Mouse (Mus musculus) retina, embryonic 14.5 days (tissue): ENCODE results near the gene Vwa3b.
A peak's percentile ranks its signal among the peaks of the same experiment; 100 is the strongest.

Experiments
- DNase-seq: peaks from one replicate; pipeline ENCODE4 v3.0.0-alpha.2; 2015; ENCODE audit warnings: low spot score

Gene Vwa3b

GRCm38 (mm10) chr1:37124696-37125349, 98.4 kb downstream of the Vwa3b start:
- peak; percentile 3 for DNase-seq

DNA sequence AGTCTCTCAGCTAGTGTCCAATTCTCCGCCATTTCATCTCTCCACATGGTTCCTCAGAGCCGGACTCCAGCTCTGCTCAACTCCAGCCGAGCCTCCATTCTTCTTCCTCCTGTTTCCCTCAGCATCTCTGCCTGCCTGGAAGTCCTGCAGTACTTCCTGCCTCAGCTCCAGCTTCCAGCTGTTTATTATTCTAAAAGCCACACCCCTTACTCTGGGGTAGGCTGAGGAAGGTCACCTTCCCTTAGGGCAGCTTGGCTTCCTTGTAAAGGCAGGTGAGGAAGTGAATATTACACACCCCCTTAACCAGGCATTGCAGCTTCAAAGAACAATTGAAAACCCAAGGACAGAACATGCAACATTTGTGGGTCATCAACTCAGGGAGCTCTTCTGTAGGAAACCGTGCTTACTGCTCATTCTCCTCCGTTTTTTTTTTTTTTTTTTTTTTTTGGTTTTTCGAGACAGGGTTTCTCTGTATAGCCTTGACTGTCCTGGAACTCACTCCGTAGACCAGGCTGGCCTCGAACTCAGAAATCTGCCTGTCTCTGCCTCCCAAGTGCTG, 103.7 kb downstream of the Vwa3b start:
- no peak for DNase-seq

DNA sequence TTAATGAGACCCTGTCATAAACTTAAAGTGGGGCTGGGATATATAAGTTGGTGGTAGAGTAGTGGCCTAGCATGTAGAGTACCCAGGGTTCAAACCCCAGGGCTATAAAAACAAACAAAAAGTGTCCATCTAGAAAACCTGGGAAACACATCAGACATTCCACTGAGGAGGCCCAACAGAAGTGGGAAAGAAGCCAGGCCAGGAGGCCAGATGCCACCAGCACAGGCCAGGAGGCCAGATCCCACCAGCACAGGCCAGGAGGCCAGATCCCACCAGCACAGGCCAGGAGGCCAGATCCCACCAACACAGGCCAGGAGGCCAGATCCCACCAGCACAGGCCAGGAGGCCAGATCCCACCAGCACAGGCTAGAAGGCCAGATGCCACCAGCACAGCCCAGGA, 104.8 kb downstream of the Vwa3b start:
- no peak for DNase-seq

DNA sequence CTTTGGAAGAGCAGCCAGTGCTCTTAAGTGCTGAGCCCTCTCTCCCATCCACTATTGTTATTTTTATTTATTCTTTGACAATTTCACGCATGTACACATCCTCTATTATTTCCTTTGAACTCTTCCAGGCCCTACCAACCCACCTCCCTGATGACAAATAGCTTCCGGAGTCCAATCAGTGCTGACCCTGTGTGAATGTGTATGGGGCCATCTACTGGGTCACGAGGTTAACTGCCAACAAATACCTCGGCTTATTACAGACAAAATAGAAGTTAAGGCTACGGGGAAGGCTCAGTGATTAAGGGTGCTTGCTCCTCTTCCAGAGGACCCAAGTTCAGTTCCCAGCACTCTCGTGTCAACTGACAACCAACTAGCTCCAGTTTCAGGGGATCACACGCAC, 106.0 kb downstream of the Vwa3b start:
- no peak for DNase-seq

DNA sequence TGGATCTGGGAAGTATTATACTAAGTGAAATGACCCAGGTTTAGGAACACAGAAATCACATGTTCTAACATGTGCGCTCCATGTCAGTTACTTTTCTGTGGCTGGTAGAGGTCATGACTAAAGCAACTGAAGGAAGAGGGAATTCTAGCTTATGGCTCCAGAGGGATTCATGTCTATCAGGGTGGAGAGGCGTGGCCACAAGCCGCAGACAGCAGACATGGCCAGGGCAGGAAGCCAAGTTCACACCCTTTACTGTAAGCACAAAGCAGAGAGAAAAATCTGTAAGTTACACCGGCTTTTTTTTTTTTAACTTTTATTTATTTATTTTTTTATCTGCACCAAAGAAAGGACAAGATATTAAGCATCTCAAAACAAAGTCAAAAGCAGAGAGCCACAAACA, 119.6 kb downstream of the Vwa3b start:
- DNase-seq: no peak

DNA sequence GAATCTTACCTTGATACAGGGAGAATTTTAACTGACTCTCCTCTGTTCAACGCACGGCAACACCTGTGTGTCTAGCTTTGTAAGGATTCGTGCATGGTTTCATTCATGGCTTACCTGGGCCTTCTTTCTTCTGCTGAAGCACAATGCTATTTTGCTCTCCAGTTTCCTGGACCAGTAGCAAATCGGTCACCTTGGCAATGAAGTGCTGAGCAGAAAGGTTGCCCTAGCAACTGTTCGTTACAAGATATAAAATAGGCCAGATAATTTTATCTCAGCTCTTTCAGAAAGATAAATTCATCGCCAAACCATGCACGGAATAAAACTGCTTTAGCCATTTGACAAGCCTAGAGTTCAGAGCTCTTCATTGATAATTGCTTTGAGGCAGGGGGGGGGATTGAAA, 123.5 kb downstream of the Vwa3b start:
- DNase-seq: no peak

- no peak for DNase-seq
Measured at GRCm38 (mm10) chr1:37151896-37152295, 125.5 kb downstream of the Vwa3b start.

DNA sequence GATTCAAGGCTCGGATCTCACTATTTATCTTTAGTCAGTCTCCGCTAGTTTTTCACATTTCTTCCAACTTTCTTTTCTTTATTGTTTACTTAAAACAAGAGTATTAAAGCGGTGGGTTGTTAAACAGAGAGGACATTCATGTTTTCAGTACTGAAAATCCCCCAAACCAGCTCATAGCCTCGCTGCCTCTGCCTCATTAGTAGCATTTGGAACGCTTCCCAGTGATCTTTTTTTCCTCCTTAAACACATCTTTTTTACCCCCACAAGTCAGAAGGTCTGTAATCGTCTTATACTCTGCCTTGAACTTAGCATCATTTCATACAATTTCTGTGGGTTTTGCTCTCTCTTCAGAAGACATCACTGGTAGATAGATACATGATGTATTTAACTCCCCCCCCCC, 139.7 kb downstream of the Vwa3b start:
- no peak for DNase-seq

DNA sequence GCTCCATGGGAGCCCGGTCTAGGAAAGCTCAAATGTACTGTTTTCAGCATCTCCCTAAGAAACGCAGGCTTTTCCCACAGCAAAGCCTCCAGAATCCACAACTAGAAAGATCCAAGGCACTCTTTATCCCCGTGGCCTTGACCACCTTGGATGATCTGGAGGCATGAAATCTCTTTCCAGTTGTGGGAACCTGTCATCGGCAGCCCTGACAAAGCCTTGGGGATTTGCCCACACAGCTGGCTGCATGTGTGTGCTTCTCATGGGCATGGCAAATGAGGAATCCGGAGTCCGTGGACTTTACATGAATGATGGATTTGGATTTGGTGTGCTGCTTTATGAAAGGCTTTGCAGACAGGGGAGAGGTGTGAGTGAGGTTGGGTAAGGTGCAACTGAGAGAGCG, 141.5 kb downstream of the Vwa3b start:
- DNase-seq: no peak

- no peak for DNase-seq
Measured at GRCm38 (mm10) chr1:37177874-37178273, 151.5 kb downstream of the Vwa3b start.

GRCm38 (mm10) chr1:37179852-37180251, 153.5 kb downstream of the Vwa3b start:
- no peak for DNase-seq

DNA sequence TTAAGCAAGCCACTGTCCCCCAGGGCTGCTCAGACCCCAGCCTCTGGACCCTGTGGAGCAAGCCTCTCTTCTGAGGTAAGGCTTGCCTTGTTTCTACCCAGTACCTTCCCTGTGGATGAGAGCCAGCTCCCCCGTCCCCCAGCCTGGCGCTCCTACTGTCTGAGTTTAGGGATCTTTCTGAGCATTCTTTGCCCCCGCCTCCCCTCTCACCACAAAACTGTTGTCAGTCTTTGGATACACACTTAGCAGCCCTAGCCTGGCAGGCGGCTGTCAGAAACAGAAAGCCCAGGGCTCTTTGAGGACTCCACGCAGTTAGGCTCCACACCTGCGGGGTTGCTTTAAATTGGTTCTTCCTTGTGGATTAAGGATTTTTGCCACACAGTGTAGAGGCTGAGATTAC, 160.7 kb downstream of the Vwa3b start:
- no peak for DNase-seq

DNA sequence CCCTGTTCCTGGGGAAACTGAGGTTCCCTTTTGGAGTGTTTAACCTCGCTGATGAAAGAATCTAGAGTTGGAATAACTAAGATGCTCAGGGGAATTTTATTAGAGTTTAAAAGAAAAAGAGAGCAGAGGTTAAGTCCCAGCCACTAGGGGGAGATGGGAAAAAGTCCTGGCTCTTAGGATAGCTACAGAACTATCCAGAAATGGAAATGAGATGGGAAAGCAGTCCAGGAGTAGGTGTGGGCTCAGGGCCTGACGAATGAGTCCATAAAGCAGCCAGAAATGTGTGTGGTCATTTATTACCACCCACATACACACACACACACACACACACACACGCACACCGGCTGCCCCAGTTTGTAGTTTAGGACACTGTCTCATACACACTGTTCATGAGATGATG, 168.2 kb downstream of the Vwa3b start:
- no peak for DNase-seq

GRCm38 (mm10) chr1:37201406-37201805, 175.0 kb downstream of the Vwa3b start:
- no peak for DNase-seq

DNA sequence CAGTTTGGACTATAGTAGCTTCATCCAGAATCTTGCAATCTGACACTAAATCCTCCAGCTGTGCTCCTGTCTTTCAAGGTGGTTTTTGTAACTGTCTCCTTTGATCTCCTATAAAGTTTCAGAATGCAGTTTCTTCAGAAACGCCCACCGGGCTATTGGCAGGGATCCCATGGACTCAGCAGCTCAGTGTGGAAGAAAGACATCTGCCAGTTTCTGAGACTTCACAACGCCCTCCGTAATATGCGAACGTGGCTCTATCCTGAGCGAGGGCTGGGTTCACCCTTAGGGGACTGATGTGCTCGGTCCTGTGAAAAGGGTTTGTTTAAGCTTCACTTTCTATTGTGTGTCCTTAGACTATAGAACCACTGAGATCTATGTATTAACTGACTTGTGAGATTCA, 181.3 kb downstream of the Vwa3b start:
- no peak for DNase-seq

DNA sequence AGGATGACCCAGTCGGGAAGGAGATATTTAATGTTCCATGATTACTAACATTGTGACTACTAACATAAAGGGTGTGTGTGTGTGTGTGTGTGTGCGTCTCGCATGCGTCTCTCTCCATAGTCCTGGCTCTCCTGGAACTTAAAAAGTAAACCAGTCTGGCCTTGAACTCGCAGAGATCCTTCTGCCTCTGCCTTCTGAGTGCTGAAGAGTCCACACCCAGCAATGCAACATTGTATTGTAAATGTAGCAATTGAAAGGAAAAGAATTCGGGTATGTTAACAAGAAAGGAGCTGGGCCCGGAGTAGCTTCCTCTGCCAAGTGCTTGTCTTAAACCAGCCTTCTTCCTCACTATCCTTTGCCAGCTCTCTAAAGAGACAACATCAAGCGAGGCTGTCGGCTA, 186.0 kb downstream of the Vwa3b start:
- DNase-seq: no peak

- DNase-seq: peak; percentile 34
Measured at GRCm38 (mm10) chr1:37214144-37214543, 187.7 kb downstream of the Vwa3b start, which contains the start of gene Cnga3. TSS of gene Cnga3 (plus strand) at chr1:37214434.

GRCm38 (mm10) chr1:37218386-37218785, 192.0 kb downstream of the Vwa3b start:
- peak; percentile 71 for DNase-seq

- no peak for DNase-seq
Measured at GRCm38 (mm10) chr1:37219593-37219992, 193.2 kb downstream of the Vwa3b start.

- peak; percentile 65 for DNase-seq
Measured at GRCm38 (mm10) chr1:37220134-37220907, 193.9 kb downstream of the Vwa3b start.

DNA sequence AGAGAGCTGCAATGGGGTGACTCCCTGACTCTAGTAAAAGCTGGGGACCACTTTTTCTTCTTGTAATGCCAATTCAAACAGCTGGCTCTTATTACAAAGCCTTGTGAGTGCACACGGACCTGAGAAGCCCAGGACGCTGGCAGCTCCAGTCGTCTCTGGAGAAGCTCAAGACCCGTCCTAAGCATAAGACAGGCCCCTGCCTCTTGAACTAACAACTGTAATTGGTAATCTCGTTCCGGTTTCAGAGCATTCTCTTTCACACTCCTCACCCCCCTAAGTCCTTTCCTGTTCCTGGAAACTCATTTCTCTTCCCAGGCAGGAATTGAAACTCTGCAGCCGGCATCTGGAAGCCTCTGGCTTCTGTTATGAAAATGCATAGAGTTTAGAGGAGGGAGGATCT, 195.6 kb downstream of the Vwa3b start:
- no peak for DNase-seq

- DNase-seq: no peak
Measured at GRCm38 (mm10) chr1:37230404-37230803, 204.0 kb downstream of the Vwa3b start.

- DNase-seq: no peak
Measured at GRCm38 (mm10) chr1:37231295-37231701, 204.9 kb downstream of the Vwa3b start.
